Mouse (Mus musculus): ENCODE measurements around the gene E2f6. TPM values are rescaled to one million over a fixed set of nuclear protein-coding genes. Genes with fewer than 3 reads are reported as not detected.

Gene E2f6
- polyA plus RNA-seq, 1 experiment: 6.5 TPM

DNA sequence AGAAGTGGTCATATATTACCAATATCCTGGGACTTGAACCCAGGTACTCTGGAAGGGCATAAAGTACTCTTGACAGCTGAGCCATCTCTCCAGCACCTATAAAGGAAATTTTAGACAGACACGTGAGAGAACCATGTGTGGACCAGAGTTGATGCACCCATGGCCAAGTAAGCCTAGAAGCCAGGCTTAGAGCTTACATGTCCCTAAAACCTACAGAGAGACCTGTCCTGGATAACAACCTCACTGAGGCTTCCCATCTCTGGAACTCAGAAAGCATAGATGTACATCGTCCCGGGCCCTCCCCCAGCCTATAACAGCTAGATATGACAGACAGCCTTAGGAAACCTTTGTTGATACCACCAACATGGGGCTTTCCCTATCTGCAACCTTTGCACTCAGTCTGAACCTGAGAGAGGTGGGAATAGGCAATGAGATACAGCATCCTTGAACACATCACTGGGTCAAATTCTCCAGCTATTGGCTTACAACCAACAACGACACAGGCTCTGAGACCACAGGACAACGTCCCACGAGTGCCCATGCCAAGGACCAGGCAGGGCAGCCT lies 41.1 kb upstream of the E2f6 start:
- WGBS: 88% methylated on average over 6 of the region's 6 CpGs

GRCm38 (mm10) chr12:16774605-16775004 lies 36.2 kb upstream of the E2f6 start:
- WGBS: 89% methylated on average over 4 of the region's 4 CpGs
- H3K27me3 ChIP-seq (ENCODE audit: control insufficient read depth, insufficient read depth, low read length): no peaks in the 10 kb centered on the region

More for the DNA sequence above, 41.1 kb upstream of the E2f6 start:
- Histone ChIP-seq H3K4me3 (ENCODE audit: extremely low read depth, insufficient read depth, insufficient read length) (no peak overlapping the region), H3K4me1 (ENCODE audit: control insufficient read depth, insufficient read depth, insufficient read length) (no peaks in the 10 kb centered on the region; the same call in 1 of the 2 replicates), H3K27me3 (ENCODE audit: control insufficient read depth, insufficient read depth, low read length) (no peaks in the 10 kb centered on the region), H3K27ac (ENCODE audit: insufficient read depth, low read length) (no peak overlapping the region), H3K36me3 (ENCODE audit: control insufficient read depth, insufficient read depth, low read length) (no peaks in the 10 kb centered on the region)
- TF ChIP-seq POLR2A (IDR thresholded peaks at IDR 0.05; ENCODE audit: low read depth, low read length) (no peak), CTCF (IDR thresholded peaks at IDR 0.05; ENCODE audit: extremely low read depth, insufficient read depth, insufficient read length, insufficient replicate concordance) (no peak)
- DNase-seq (ENCODE audit: low read depth in 1 of 2, low spot score in 2 of 2): no peak

GRCm38 (mm10) chr12:16775351-16775750 lies 35.4 kb upstream of the E2f6 start:
- TF ChIP-seq CTCF (IDR thresholded peaks at IDR 0.05; ENCODE audit: extremely low read depth, insufficient read depth, insufficient read length, insufficient replicate concordance) (no peak), POLR2A (IDR thresholded peaks at IDR 0.05; ENCODE audit: low read depth, low read length) (no peak)
- Histone ChIP-seq H3K4me3 (ENCODE audit: extremely low read depth, insufficient read depth, insufficient read length) (no peak overlapping the region), H3K27ac (ENCODE audit: insufficient read depth, low read length) (no peak overlapping the region), H3K27me3 (ENCODE audit: control insufficient read depth, insufficient read depth, low read length) (no peaks in the 10 kb centered on the region), H3K4me1 (ENCODE audit: control insufficient read depth, insufficient read depth, insufficient read length) (no peaks in the 10 kb centered on the region), H3K36me3 (ENCODE audit: control insufficient read depth, insufficient read depth, low read length) (no peaks in the 10 kb centered on the region)
- 51% methylated on average over 3 of the region's 3 CpGs for WGBS
- DNase-seq (ENCODE audit: low read depth in 1 of 2, low spot score in 2 of 2): no peak

More at GRCm38 (mm10) chr12:16774605-16775004, 36.2 kb upstream of the E2f6 start:
- Histone ChIP-seq H3K27ac (ENCODE audit: insufficient read depth, low read length) (no peak overlapping the region), H3K4me3 (ENCODE audit: extremely low read depth, insufficient read depth, insufficient read length) (no peak overlapping the region), H3K4me1 (ENCODE audit: control insufficient read depth, insufficient read depth, insufficient read length) (no peaks in the 10 kb centered on the region), H3K36me3 (ENCODE audit: control insufficient read depth, insufficient read depth, low read length) (no peaks in the 10 kb centered on the region)
- no peak for DNase-seq (ENCODE audit: low read depth in 1 of 2, low spot score in 2 of 2)
- no peak for TF ChIP-seq CTCF (IDR thresholded peaks at IDR 0.05; ENCODE audit: extremely low read depth, insufficient read depth, insufficient read length, insufficient replicate concordance)
- no peak for TF ChIP-seq POLR2A (IDR thresholded peaks at IDR 0.05; ENCODE audit: low read depth, low read length)

DNA sequence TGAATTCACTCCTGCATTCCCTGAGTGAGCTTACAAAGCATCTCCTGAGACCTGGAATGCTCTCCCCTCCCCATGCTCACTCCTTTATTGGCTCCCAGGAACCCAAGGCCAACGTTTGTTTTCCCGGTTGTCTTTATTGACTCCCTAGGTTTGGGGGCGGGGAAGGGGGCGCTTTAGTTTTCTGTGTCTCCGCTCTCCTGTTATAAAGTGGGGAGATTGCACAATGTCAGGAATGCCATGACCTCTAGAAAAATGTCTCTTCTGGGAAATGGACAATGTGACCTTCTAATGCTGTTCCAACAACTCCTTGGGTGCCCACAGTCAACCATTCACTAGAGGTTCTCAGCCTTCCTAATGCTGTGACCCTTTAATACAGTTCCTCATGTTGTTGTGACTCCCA lies 32.2 kb upstream of the E2f6 start:
- H3K36me3 ChIP-seq (ENCODE audit: control insufficient read depth, insufficient read depth, low read length): no peaks in the 10 kb centered on the region
- no peaks in the 10 kb centered on the region for H3K27me3 ChIP-seq (ENCODE audit: control insufficient read depth, insufficient read depth, low read length)
- no peaks in the 10 kb centered on the region for H3K4me1 ChIP-seq (ENCODE audit: control insufficient read depth, insufficient read depth, insufficient read length)
- H3K27ac ChIP-seq (ENCODE audit: insufficient read depth, low read length): no peak overlapping the region
- 86% methylated on average over 5 of the region's 5 CpGs for WGBS
- no peak for DNase-seq (ENCODE audit: low read depth in 1 of 2, low spot score in 2 of 2)
- TF ChIP-seq POLR2A (IDR thresholded peaks at IDR 0.05; ENCODE audit: low read depth, low read length) (no peak), CTCF (IDR thresholded peaks at IDR 0.05; ENCODE audit: extremely low read depth, insufficient read depth, insufficient read length, insufficient replicate concordance) (no peak)
- no peak overlapping the region for H3K4me3 ChIP-seq (ENCODE audit: extremely low read depth, insufficient read depth, insufficient read length)

DNA sequence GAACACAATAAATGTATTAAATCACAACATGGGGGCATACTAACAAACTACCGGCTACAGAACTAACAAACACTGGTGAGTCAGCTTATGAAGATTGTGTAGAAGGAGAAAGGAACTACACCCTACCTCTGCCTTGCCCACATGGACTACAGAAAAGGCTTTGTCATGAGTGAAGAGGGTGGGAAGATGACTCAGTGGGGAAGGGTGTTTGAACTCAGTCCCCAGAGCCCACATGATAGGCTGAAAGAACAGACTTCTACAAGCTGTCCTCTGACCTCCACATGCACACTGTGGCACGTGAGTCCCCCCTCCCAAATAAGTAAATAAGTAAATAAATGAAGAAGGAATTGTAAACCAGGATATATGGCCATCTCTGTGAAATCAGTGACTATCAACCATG lies 31.6 kb upstream of the E2f6 start:
- no peak for DNase-seq (ENCODE audit: low read depth in 1 of 2, low spot score in 2 of 2)
- WGBS: 70% methylated on average over 2 of the region's 2 CpGs
- Histone ChIP-seq H3K4me3 (ENCODE audit: extremely low read depth, insufficient read depth, insufficient read length) (no peak overlapping the region), H3K4me1 (ENCODE audit: control insufficient read depth, insufficient read depth, insufficient read length) (no peaks in the 10 kb centered on the region), H3K27ac (ENCODE audit: insufficient read depth, low read length) (no peak overlapping the region), H3K27me3 (ENCODE audit: control insufficient read depth, insufficient read depth, low read length) (no peaks in the 10 kb centered on the region), H3K36me3 (ENCODE audit: control insufficient read depth, insufficient read depth, low read length) (no peaks in the 10 kb centered on the region)
- no peak for TF ChIP-seq POLR2A (IDR thresholded peaks at IDR 0.05; ENCODE audit: low read depth, low read length)
- TF ChIP-seq CTCF (IDR thresholded peaks at IDR 0.05; ENCODE audit: extremely low read depth, insufficient read depth, insufficient read length, insufficient replicate concordance): no peak

GRCm38 (mm10) chr12:16780320-16780719 lies 30.4 kb upstream of the E2f6 start:
- no peak overlapping the region for H3K27ac ChIP-seq (ENCODE audit: insufficient read depth, low read length)
- H3K27me3 ChIP-seq (ENCODE audit: control insufficient read depth, insufficient read depth, low read length): no peaks in the 10 kb centered on the region
- 89% methylated on average over 3 of the region's 3 CpGs for WGBS
- no peak overlapping the region for H3K4me3 ChIP-seq (ENCODE audit: extremely low read depth, insufficient read depth, insufficient read length)
- DNase-seq (ENCODE audit: low read depth in 1 of 2, low spot score in 2 of 2): no peak
- TF ChIP-seq POLR2A (IDR thresholded peaks at IDR 0.05; ENCODE audit: low read depth, low read length) (no peak), CTCF (IDR thresholded peaks at IDR 0.05; ENCODE audit: extremely low read depth, insufficient read depth, insufficient read length, insufficient replicate concordance) (no peak)
- no peaks in the 10 kb centered on the region for H3K36me3 ChIP-seq (ENCODE audit: control insufficient read depth, insufficient read depth, low read length)
- no peaks in the 10 kb centered on the region for H3K4me1 ChIP-seq (ENCODE audit: control insufficient read depth, insufficient read depth, insufficient read length)

GRCm38 (mm10) chr12:16781034-16781746 lies 29.6 kb upstream of the E2f6 start:
- Histone ChIP-seq H3K4me3 (ENCODE audit: extremely low read depth, insufficient read depth, insufficient read length) (no peak overlapping the region), H3K36me3 (ENCODE audit: control insufficient read depth, insufficient read depth, low read length) (no peaks in the 10 kb centered on the region), H3K4me1 (ENCODE audit: control insufficient read depth, insufficient read depth, insufficient read length) (no peaks in the 10 kb centered on the region), H3K27ac (ENCODE audit: insufficient read depth, low read length) (no peak overlapping the region), H3K27me3 (ENCODE audit: control insufficient read depth, insufficient read depth, low read length) (no peaks in the 10 kb centered on the region)
- DNase-seq (ENCODE audit: low read depth in 1 of 2, low spot score in 2 of 2): no peak
- WGBS: 85% methylated on average over 14 of the region's 14 CpGs
- TF ChIP-seq CTCF (IDR thresholded peaks at IDR 0.05; ENCODE audit: extremely low read depth, insufficient read depth, insufficient read length, insufficient replicate concordance) (no peak), POLR2A (IDR thresholded peaks at IDR 0.05; ENCODE audit: low read depth, low read length) (no peak)
